Mouse (Mus musculus) embryonic fibroblast, embryonic 13.5 days (primary cell): Measurements from ENCODE around the gene Lrrc1.

ENCODE experiments used
- CTCF ChIP-seq: IDR thresholded peaks from 2 replicates; pipeline ENCODE4 v1.5.1; 2011; ENCODE audit warnings: mild to moderate bottlenecking, control low read depth, low read length, moderate library complexity, borderline replicate concordance; ENCODE audit not compliant: insufficient read depth
- POLR2A ChIP-seq: IDR thresholded peaks from 2 replicates; pipeline ENCODE4 v1.6.1; 2011; ENCODE audit warnings: low read depth, mild to moderate bottlenecking, control low read depth, low read length, moderate library complexity

GRCm38 (mm10) chr9:77410968-77411367 is 133.7 kb downstream of the Lrrc1 start:
- TF ChIP-seq POLR2A, result no peak
- no peak for TF ChIP-seq CTCF
